Mouse (Mus musculus): ENCODE results near the gene Cypt4.
"Not testable (repeated sequence)": the region's sequence is repeated elsewhere in the genome, so short reads cannot be mapped to it uniquely, and the experiment has no call there.

Cypt4 gene

GRCm38 (mm10) chr9:24624896-24625295, at the start of gene Cypt4:
TSS of gene Cypt4 (plus strand) at chr9:24625196.
- in situ Hi-C loops (cut with MboI, MseI), result no loop called here

DNA sequence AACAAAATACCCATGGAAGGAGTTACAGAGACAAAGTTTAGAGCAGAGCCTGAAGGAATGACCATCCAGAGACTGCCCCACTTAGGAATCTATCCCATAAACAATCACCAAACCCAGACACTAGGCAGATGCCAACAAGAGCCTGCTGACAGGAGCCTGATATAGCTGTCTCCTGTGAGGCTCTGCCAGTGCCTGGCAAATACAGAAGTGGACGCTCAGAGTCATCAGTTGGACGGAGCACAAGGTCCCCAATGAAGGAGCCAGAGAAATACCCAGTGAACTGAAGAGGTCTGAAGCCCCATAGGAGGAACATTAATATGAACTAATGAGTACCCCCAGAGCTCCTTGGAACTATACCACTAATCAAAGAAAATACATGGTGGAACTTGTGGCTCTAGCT, 12.3 kb downstream of the Cypt4 start:
- in situ Hi-C loops (cut with MboI, MseI), result not testable (repeated sequence)

Data from regulatory T cell (primary cell).